Mouse (Mus musculus) forebrain, embryonic 11.5 days (tissue): ENCODE data around the gene Wdr24. TPM values are rescaled to one million over a fixed set of nuclear protein-coding genes. Genes with fewer than 3 reads are reported as not detected.

ENCODE experiments used
- ATAC-seq: fragments of 200-750 bp; cut with Nextera tagmentation; replicated peaks from 2 replicates; pipeline ENCODE4 v1.8.0; 2017; ENCODE audit warnings: moderate TSS enrichment; ENCODE audit not compliant: low FRiP score
- DNase-seq: peaks from one replicate; pipeline ENCODE4 v3.0.0-alpha.2; 2017; ENCODE audit warnings: low spot score
- H3K27ac ChIP-seq: fragments of 300-500 bp; sonication (generic); 2 replicates; pipeline ENCODE4 v1.5.1; 2014; ENCODE audit warnings: low read depth, low read length
- H3K27me3 ChIP-seq: fragments of 300-500 bp; sonication (generic); 2 replicates; pipeline ENCODE4 v1.6.1; 2014; ENCODE audit warnings: mild to moderate bottlenecking, low read length, mixed read lengths; ENCODE audit not compliant: control insufficient read depth, insufficient read depth
- H3K36me3 ChIP-seq: fragments of 300-500 bp; sonication (generic); 2 replicates; pipeline ENCODE4 v1.6.1; 2014; ENCODE audit warnings: mild to moderate bottlenecking, low read length, moderate library complexity, mixed read lengths; ENCODE audit not compliant: control insufficient read depth, insufficient read depth
- H3K4me1 ChIP-seq: fragments of 300-500 bp; sonication (generic); replicated peaks from 2 replicates; pipeline ENCODE4 v1.6.1; 2014; ENCODE audit warnings: low read length, mixed read lengths; ENCODE audit not compliant: control insufficient read depth, insufficient read depth
- H3K4me2 ChIP-seq: fragments of 300-500 bp; sonication (generic); 2 replicates; pipeline ENCODE4 v1.6.1; 2014; ENCODE audit warnings: low read depth, mild to moderate bottlenecking, low read length, moderate library complexity, mixed read lengths; ENCODE audit not compliant: severe bottlenecking
- H3K4me3 ChIP-seq: fragments of 300-500 bp; sonication (generic); 2 replicates; pipeline ENCODE4 v1.5.1; 2014; ENCODE audit warnings: low read depth, low read length
- H3K9ac ChIP-seq: fragments of 300-500 bp; sonication (generic); 2 replicates; pipeline ENCODE4 v1.6.1; 2014; ENCODE audit warnings: low read length
- H3K9me3 ChIP-seq: fragments of 300-500 bp; sonication (generic); 2 replicates; pipeline ENCODE4 v1.6.1; 2016; ENCODE audit warnings: low read length, mixed read lengths; ENCODE audit not compliant: control insufficient read depth
- WGBS: fragments of 180-500 bp; shearing (Covaris S2); extraction: QIAGEN DNeasy Blood & Tissue Kit; methylation state at CpG from one replicate; pipeline ENCODE4 v1.1.7; 2014; 5-methylcytosine and 5-hydroxymethylcytosine counted together
- polyA plus RNA-seq: library from polyadenylated mRNA; unstranded; fragments of >200 nt; fragmentation: Nextera tagmentation; extraction: Ambion mirVana; gene quantifications from 2 replicates; pipeline ENCODE4 v1.2.1, GENCODE M21; 2014

Gene Wdr24
- polyA plus RNA-seq, 1 experiment from 2014 or later, result 28.4 TPM

DNA sequence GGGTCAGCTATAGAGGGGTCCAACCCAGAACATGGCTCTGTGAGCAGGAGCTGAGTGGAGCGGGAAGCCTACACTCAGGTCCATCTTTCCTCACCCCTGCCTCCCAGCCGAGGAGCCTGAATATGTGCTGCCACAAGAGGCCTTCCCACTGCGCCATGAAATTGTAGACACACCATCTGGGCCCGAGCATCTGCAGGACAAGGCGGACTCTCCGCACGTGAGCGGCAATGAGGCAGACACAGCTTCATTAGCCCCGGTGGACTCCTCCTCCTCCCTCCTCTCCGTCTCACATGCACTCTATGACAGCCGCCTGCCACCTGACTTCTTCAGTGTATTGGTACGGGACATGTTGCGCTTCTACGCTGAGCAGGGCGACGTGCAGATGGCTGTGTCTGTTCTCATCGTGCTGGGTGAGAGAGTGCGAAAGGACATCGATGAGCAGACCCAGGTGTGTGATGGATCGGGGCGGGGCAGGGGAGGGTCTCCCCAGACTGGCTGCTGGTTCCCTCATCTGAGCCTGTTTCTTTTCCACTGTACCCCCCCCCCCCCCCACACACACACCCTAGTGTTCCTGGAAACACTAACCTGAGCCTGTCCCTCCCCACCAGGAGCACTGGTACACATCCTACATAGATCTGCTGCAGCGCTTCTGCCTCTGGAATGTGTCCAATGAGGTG lies 4.3 kb downstream of the Wdr24 start:
- peaks cover 9% of the 10 kb centered on the region; the same call in 1 of the 2 replicates for H3K36me3 ChIP-seq
- DNase-seq (peak; percentile 49), ATAC-seq (no peak)
- H3K27me3 ChIP-seq, result no peaks in the 10 kb centered on the region
- H3K9me3 ChIP-seq, result no peaks in the 10 kb centered on the region
- no peak overlapping the region for H3K4me3 ChIP-seq
- no peak overlapping the region for H3K4me2 ChIP-seq
- peaks cover 31% of the 10 kb centered on the region for H3K4me1 ChIP-seq
- WGBS, result 92% methylated on average over 22 of the region's 22 CpGs
- H3K9ac ChIP-seq, result no peak overlapping the region; the same call in 1 of the 2 replicates
- no peak overlapping the region for H3K27ac ChIP-seq

DNA sequence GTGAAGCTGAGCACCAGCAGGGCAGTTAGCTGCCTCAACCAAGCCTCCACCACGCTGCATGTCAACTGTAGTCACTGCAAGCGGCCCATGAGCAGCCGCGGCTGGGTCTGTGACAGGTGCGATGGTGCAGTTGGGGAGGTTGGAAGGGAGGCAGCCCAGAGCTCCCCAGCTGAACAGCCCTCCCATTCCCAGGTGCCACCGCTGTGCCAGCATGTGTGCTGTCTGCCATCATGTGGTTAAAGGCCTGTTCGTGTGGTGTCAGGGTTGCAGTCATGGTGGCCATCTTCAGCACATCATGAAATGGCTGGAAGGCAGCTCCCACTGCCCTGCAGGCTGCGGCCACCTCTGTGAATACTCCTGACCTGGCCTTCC lies 4.8 kb downstream of the Wdr24 start:
- Histone ChIP-seq H3K9ac (no peak overlapping the region; the same call in 1 of the 2 replicates), H3K9me3 (no peaks in the 10 kb centered on the region), H3K27me3 (no peaks in the 10 kb centered on the region), H3K4me2 (peak overlapping the region; percentile 86; the same call in 1 of the 2 replicates), H3K4me3 (peak overlapping the region; percentile 52), H3K4me1 (peaks cover 31% of the 10 kb centered on the region), H3K36me3 (peaks cover 9% of the 10 kb centered on the region; the same call in 1 of the 2 replicates), H3K27ac (no peak overlapping the region; the same call in 1 of the 2 replicates)
- WGBS, result 86% methylated on average over 8 of the region's 8 CpGs
- DNase-seq (peak; percentile 55), ATAC-seq (no peak)

DNA sequence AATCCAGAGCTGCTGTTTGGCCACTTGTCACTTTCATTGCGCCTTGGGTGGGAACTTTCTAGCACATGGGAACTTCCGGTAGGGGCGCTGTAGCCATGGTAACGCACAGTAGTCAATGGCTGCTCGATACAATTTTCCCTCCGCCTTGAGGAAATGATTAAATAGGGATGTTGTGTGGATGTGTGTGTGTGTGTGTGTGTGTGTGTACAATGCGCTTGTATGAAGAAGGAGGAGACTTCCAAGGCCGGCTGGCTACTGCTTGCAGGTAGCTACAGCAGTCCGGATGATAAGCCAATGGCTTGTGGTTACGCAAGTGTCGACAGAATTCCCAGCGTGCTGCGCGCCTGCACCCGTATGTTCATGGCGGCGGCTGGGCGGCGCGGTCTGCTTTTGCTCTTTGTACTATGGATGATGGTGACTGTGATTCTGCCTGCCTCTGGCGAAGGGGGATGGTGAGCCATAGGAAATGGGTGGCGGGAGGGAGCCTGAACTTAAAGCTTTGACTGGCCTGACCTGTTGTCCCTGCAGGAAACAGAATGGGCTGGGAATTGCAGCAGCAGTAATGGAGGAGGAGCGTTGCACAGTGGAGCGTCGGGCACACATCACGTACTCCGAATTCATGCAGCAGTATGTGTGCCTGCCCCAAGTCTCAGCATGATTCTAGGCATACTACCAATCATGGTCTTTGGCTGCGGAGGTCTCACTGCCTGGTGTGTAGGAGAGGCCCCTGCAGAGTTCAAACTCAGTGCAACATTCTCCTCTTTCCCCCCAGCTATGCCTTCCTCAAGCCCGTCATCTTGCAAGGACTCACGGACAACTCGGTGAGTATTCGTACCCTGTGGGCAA lies 5.5 kb downstream of the Wdr24 start, which contains the start of gene Jmjd8:
TSS of gene Jmjd8 (plus strand) at position 156 of the 846 bp plus-strand sequence.
- Histone ChIP-seq H3K27ac (peak within 1 kb of the TSS; percentile 75), H3K36me3 (peaks cover 9% of the 10 kb centered on the region; the same call in 1 of the 2 replicates), H3K4me1 (peaks cover 33% of the 10 kb centered on the region), H3K9me3 (no peaks in the 10 kb centered on the region), H3K27me3 (no peaks in the 10 kb centered on the region), H3K9ac (peak within 1 kb of the TSS; percentile 79), H3K4me3 (peak within 1 kb of the TSS; percentile 52), H3K4me2 (peak within 1 kb of the TSS; percentile 86)
- ATAC-seq, result peak; percentile 48
- peak; percentile 85 for DNase-seq
- under 1% methylated on average over 32 of the region's 32 CpGs for WGBS

DNA sequence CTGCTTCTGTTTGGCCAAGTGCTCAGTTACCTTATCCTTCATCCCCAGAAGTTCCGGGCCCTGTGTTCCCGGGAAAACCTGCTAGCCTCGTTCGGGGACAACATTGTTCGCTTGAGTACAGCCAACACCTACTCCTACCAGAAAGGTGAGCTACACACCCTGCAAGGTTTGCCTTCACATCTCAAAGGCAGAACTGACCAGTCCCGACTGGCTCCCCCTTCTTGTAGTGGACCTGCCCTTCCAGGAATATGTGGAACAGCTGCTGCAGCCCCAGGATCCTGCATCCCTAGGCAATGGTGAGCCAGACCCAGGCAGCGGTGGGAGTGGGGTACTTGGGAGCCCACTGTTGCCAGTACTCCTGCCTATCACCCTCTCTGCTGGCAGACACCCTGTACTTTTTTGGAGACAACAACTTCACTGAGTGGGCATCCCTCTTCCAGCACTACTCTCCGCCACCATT lies 6.2 kb downstream of the Wdr24 start:
- H3K4me3 ChIP-seq, result peak overlapping the region; percentile 52
- H3K9me3 ChIP-seq, result no peaks in the 10 kb centered on the region
- ATAC-seq, result no peak
- peaks cover 34% of the 10 kb centered on the region for H3K4me1 ChIP-seq
- peaks cover 9% of the 10 kb centered on the region; the same call in 1 of the 2 replicates for H3K36me3 ChIP-seq
- H3K27ac ChIP-seq, result peak overlapping the region; percentile 75
- peak overlapping the region; percentile 86 for H3K4me2 ChIP-seq
- H3K27me3 ChIP-seq, result no peaks in the 10 kb centered on the region
- peak; percentile 58 for DNase-seq
- WGBS, result 47% methylated on average over 8 of the region's 8 CpGs
- H3K9ac ChIP-seq, result peak overlapping the region; percentile 79

DNA sequence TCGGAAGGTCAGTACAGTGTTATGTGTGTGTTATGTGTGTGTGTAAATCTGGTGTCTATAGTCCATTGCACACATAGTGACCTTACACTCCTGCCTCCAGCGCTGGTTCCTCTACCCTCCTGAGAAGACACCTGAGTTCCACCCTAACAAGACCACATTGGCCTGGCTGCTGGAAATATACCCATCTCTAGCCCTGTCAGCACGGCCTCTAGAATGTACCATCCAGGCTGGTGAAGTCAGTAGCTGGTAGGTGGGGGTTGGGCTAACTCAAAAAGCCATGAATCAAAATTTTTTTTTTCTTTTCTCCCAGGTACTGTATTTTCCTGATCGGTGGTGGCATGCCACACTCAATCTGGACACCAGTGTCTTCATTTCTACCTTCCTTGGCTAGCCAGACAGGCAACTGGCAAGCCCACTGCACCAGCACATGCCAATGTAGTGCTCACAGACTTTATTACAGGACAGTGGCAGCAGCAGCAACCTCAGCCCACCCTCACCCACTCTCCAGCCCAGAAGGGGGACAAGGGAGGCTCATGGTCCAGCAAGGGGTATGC lies 6.8 kb downstream of the Wdr24 start:
- H3K36me3 ChIP-seq, result peaks cover 9% of the 10 kb centered on the region; the same call in 1 of the 2 replicates
- DNase-seq (no peak), ATAC-seq (no peak)
- H3K9ac ChIP-seq, result no peak overlapping the region; the same call in 1 of the 2 replicates
- no peaks in the 10 kb centered on the region for H3K9me3 ChIP-seq
- H3K27me3 ChIP-seq, result no peaks in the 10 kb centered on the region
- 84% methylated on average over 4 of the region's 4 CpGs for WGBS
- peaks cover 37% of the 10 kb centered on the region for H3K4me1 ChIP-seq
- H3K4me3 ChIP-seq, result peak overlapping the region; percentile 52
- peak overlapping the region; percentile 86 for H3K4me2 ChIP-seq
- H3K27ac ChIP-seq, result no peak overlapping the region

DNA sequence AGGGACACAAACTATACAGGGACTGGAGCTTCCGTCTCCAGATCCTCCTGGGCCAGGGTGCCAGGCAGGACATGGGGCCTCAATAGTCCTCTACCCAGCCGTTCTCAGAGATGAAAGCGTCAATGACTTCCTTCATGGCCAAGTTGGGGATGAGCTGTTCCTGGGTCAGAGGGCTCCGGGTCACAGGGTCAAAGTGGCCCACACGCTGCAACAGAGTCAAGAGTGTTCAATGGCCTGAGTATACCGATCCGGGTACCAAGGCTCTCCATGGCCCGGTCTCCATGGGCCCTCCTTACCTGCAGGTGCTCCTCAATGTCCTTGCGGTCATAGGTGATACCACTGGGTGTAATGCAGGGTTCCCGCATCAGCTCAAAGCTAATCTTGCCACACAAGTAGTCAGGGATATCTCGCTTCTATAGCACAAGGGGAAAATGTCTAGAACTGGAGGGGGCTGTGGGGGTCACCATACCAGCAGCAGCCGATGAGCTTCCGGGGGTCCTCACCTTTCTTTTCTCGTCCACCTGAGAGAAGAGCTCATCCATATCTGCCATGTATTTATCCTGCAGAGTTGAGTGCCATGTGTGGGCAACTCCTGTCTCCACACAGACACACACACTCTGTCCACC lies 7.5 kb downstream of the Wdr24 start:
- H3K27ac ChIP-seq, result no peak overlapping the region
- H3K4me3 ChIP-seq, result peak overlapping the region; percentile 83
- H3K36me3 ChIP-seq, result peaks cover 9% of the 10 kb centered on the region; the same call in 1 of the 2 replicates
- H3K4me1 ChIP-seq, result peaks cover 37% of the 10 kb centered on the region
- H3K9me3 ChIP-seq, result no peaks in the 10 kb centered on the region
- ATAC-seq (no peak), DNase-seq (peak; percentile 55)
- H3K4me2 ChIP-seq, result no peak overlapping the region
- H3K9ac ChIP-seq, result no peak overlapping the region
- 89% methylated on average over 14 of the region's 14 CpGs for WGBS
- H3K27me3 ChIP-seq, result no peaks in the 10 kb centered on the region

DNA sequence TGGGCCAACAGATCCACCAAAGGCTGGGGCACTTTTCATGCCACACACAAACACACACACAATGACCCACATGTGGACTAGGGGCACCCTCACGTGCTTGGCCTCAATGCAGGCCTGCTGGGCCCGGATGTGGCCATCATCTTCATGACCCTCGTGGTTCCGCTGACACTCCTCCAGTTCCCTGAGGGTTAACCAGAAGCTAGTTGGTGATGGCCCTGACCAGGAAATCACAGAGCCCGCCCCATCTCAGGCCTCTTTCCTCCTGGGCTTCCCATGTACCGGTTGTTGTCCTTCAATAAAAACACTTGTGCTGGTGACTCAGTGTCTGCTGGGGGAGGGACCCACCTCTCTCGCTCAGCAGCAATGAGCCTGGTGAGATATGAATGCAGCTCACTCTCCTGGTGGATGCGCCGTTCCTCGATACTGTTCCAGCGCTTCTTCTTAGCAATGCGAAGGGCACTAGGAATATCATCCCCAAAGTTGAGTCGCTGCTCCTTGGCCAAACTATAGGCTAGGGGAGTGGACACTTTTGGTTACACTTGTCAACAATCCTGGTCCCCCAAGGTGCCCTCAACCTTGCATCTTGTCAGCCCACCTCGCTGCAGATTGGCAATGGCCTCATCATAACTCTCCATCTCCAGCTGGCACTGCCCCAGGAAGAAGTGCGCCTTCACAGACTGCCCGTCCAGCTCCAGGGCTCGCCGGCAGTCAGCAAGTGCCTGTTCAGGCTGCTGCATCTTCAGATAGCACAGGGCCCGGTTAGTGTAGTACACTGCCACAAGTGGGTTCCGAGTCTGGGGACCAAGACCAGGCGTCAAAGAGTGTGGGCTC lies 8.2 kb downstream of the Wdr24 start:
- no peak overlapping the region for H3K27ac ChIP-seq
- peaks cover 9% of the 10 kb centered on the region; the same call in 1 of the 2 replicates for H3K36me3 ChIP-seq

More for the DNA sequence above, 8.2 kb downstream of the Wdr24 start:
- no peak for ATAC-seq
- WGBS, result 70% methylated on average over 21 of the region's 21 CpGs
- Histone ChIP-seq H3K9ac (peak overlapping the region; percentile 87), H3K9me3 (no peaks in the 10 kb centered on the region), H3K4me1 (peaks cover 41% of the 10 kb centered on the region), H3K27me3 (no peaks in the 10 kb centered on the region), H3K4me3 (peak overlapping the region; percentile 83), H3K4me2 (peak overlapping the region; percentile 76)
- peak; percentile 57 for DNase-seq
